Mouse (Mus musculus) T-helper 2 cell (primary cell): ENCODE results near the gene Nfib.

Source experiments
- in situ Hi-C: fragments of 300-600 bp; cut with MboI, MseI; formaldehyde crosslinking; loops from one replicate; pipeline ENCODE4 v1.15.1; 2025; ENCODE audit warnings: high pct_unique_total_duplicates

The Nfib gene

GRCm38 (mm10) chr4:82474334-82474733 lies 231.2 kb downstream of the Nfib start:
- in situ Hi-C loops = no loop called here

- in situ Hi-C loops = no loop called here
Observed at GRCm38 (mm10) chr4:82470938-82471320, 234.6 kb downstream of the Nfib start.

DNA sequence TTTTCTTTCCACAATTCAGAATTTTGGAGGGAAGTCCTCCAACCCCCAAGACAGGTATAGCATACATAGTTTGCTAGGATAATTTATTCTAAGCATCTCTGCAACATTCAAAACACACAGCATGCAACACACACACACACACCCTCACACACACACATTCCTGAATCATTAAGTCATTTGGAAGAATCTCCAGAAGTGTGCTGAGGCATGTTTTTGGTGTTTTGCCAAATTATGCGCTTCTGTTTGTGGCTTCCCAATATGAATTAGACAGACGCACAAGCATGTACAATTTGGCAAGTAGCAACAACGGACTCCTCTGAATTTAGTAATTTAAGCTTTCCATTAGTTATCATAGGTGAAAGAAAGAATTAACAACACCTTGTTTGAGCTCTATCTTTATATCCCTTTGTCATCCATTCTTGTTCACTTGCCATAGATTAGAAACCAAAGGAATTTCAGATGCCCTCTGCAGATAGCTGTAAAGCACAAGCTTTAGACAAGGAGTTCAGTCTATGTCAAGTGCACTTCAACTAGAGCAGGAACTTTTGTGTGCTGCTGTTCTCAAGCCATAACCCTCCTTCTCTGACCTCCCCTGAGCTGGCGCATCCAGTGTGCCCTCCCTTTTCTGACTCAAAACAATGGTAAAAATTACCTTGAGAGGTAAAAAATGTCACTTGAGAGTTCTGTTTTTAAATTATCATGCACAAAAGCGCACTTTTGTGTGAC lies 235.2 kb downstream of the Nfib start:
- in situ Hi-C loops = no loop called here

GRCm38 (mm10) chr4:82468944-82469343 lies 236.6 kb downstream of the Nfib start:
- in situ Hi-C loops = no loop called here

DNA sequence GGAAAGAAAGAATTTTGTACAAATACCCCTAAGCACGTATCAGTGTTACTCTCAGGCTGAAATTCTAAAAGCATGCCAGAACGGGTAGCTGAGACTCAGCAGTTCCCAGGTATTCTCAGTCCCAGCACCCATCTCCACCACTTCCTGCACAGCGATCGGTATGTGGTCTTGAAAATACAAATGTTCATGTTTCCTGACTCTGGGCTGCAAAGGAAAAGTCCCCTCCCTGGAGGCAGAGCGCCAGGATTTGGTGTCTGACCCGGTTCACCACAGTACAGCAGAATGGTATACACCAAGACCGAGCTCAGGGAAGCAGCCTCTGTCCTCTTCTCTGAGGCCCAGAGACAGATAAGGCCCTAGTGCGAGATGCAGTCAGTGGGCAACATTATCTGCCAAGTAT lies 238.8 kb downstream of the Nfib start:
- in situ Hi-C loops = no loop called here

- in situ Hi-C loops = no loop called here
Observed at GRCm38 (mm10) chr4:82466144-82466543, 239.4 kb downstream of the Nfib start.

DNA sequence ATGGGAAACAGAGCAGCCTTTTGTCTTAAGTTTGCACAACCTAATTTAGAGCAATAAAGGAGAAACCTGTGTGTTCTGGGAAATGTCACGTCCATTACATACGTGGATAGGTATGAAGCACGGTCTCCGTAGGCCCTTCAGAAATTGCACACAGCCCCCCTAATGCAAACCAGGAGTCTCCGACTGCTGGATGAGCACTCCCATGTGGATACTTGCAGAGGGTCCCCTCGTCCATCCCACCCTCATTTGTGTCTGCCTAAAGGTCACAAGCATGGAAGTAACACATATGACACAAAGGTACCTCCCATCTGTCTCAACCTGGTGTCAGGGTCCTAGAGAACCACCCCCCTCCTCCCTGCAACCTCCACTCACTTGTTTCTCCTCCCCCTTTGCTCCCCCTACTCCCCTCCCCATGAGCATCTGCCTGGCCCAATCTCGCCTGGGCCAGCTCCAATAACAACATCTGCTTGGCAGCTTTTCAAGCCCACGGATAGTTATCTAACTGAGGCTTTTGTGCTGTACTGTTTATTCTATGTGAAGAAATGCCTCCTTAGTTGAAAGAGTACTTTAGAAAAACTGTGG lies 241.4 kb downstream of the Nfib start:
- in situ Hi-C loops = no loop called here

DNA sequence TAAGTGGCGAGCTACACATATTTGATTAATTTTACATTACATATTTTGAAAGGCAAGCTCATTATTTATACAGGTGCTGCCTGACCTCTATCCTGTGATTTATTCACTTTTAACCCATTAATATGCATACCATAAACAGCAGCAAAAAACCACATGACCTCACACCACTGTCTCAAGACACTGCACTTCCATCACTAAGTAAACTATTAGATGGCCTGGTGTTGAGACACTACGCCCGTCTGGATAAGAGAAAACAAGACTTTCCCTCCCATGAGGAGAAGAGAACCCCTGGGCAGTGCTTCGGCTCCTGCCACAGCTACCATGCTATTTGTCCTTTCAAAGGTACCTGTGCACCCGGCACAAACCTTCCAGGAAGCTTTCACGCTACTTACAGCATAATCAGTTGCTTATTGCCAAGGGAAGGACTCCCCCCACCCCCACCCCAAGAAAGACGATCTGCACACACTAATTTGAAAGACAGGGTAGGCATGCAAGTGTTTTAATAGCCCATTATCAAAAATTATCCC lies 242.3 kb downstream of the Nfib start:
- in situ Hi-C loops = no loop called here

DNA sequence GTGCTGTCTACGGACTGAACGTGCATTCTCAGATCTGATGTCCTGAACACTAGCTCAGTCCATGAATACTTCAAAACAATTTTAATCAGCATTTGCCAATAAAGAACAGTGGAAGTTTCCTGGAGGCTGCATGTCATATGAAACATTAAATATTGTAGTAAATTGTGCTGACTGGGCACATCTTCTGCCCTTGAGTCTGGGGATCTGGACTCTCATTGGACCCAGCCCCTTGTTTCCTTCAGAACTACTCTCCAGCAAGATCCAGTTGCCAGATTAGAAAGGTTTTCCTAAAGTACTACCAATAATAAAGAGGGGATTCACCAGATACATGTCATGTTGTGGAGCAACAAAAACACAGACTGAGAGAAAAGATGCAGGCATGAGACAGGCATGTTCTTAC lies 243.9 kb downstream of the Nfib start:
- in situ Hi-C loops = no loop called here

DNA sequence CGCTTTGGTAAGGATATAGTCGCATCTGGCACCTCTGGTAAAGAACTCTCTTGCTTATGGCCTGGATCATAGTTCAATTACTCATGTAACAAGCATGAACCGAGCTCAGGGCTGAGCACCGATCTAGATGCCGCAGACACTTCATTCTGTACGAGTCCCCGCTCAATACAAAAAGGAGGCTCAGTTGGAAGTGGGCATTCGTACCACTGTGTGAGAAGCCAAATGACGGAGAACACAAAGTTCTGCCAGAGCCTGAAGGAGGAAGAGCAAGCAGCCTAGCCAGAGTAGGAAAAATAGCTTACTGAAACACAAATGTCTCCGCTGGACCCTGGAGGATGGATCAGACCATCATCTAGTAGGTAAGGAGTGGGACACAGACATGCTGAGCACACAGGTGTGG lies 246.7 kb downstream of the Nfib start:
- in situ Hi-C loops = no loop called here

GRCm38 (mm10) chr4:82456908-82457307 lies 248.6 kb downstream of the Nfib start:
- in situ Hi-C loops = no loop called here

DNA sequence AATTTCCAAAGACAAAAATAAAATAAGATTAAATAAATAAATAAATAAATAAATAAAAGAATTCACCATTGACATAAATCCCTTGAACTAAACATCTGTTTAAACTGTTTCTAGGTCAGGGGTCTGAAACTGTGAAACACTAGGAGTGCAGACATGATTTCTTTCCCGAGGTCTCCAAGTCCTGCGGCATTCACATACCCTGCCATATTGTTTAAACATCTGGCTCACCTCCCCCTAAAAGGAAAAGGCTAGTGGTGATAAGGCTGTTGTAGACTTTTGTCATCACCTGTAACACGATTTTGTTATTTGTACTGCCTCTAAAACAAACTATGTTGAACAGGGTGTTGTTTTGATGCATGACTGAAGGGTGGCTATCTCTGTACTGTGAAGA lies 249.2 kb downstream of the Nfib start:
- in situ Hi-C loops = no loop called here

GRCm38 (mm10) chr4:82455617-82456322 lies 249.8 kb downstream of the Nfib start:
- in situ Hi-C loops = no loop called here

DNA sequence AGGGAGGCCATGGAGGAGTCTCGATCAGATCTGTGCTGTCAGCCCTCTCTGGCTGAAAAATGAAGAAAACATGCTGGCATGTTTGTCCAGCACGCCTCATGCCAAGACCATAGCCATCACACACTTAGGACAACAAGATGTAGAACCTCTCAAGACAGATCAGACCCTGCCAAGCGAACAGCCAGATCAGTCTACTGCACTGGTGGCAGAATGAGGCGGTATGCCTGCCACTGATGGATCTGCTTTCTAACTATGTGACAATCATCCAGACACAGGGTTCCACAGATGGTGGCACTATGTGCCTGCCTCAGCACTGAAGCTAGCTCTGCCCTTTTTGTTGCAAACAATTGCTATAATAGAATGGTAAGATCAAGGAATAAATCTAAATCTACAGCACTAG lies 250.6 kb downstream of the Nfib start:
- in situ Hi-C loops = no loop called here

GRCm38 (mm10) chr4:82453341-82453740 lies 252.2 kb downstream of the Nfib start:
- in situ Hi-C loops = no loop called here

GRCm38 (mm10) chr4:82452905-82453304 lies 252.6 kb downstream of the Nfib start:
- in situ Hi-C loops = no loop called here

- in situ Hi-C loops = no loop called here
Observed at GRCm38 (mm10) chr4:82447061-82447671, 258.4 kb downstream of the Nfib start.

- in situ Hi-C loops = no loop called here
Observed at GRCm38 (mm10) chr4:82444078-82444477, 261.5 kb downstream of the Nfib start.

- in situ Hi-C loops = no loop called here
Observed at GRCm38 (mm10) chr4:82443441-82443840, 262.1 kb downstream of the Nfib start.

- in situ Hi-C loops = no loop called here
Observed at GRCm38 (mm10) chr4:82443003-82443402, 262.5 kb downstream of the Nfib start.

- in situ Hi-C loops = no loop called here
Observed at GRCm38 (mm10) chr4:82440606-82441005, 264.9 kb downstream of the Nfib start.

GRCm38 (mm10) chr4:82439813-82440212 lies 265.7 kb downstream of the Nfib start:
- in situ Hi-C loops = no loop called here
